Mouse (Mus musculus) hindbrain, embryonic 16.5 days (tissue): ENCODE measurements around the gene Arhgef3. TPM values are rescaled to one million over a fixed set of nuclear protein-coding genes. Genes with fewer than 3 reads are reported as not detected.

Source experiments
- ATAC-seq: fragments of 200-750 bp; cut with Nextera tagmentation; 2 replicates; pipeline ENCODE4 v1.8.0; 2017; ENCODE audit warnings: moderate TSS enrichment, moderate library complexity
- H3K27ac ChIP-seq: fragments of 300-500 bp; sonication (generic); 2 replicates; pipeline ENCODE4 v1.5.1; 2014; ENCODE audit warnings: low read depth, mild to moderate bottlenecking, control low read depth, low read length, moderate library complexity
- H3K27me3 ChIP-seq: fragments of 300-500 bp; sonication (generic); replicated peaks from 2 replicates; pipeline ENCODE4 v1.6.1; 2014; ENCODE audit warnings: low read length; ENCODE audit not compliant: control insufficient read depth, insufficient read depth
- H3K36me3 ChIP-seq: fragments of 300-500 bp; sonication (generic); 2 replicates; pipeline ENCODE4 v1.6.1; 2014; ENCODE audit warnings: mild to moderate bottlenecking, low read length, moderate library complexity, mixed read lengths; ENCODE audit not compliant: control insufficient read depth, insufficient read depth
- H3K4me1 ChIP-seq: fragments of 300-500 bp; sonication (generic); 2 replicates; pipeline ENCODE4 v1.6.1; 2014; ENCODE audit warnings: low read depth, low read length; ENCODE audit not compliant: control insufficient read depth, insufficient read depth
- H3K4me2 ChIP-seq: fragments of 300-500 bp; sonication (generic); 2 replicates; pipeline ENCODE4 v1.6.1; 2014; ENCODE audit warnings: mild to moderate bottlenecking, low read length, control low read depth, moderate library complexity
- H3K4me3 ChIP-seq: fragments of 300-500 bp; sonication (generic); 2 replicates; pipeline ENCODE4 v1.5.1; 2014; ENCODE audit warnings: mild to moderate bottlenecking, low read length, control low read depth, moderate library complexity
- H3K9ac ChIP-seq: fragments of 300-500 bp; sonication (generic); 2 replicates; pipeline ENCODE4 v1.6.1; 2014; ENCODE audit warnings: low read depth, mild to moderate bottlenecking, control low read depth, low read length, moderate library complexity
- H3K9me3 ChIP-seq: fragments of 300-500 bp; sonication (generic); 2 replicates; pipeline ENCODE4 v1.6.1; 2014; ENCODE audit warnings: mild to moderate bottlenecking, low read length, moderate library complexity; ENCODE audit not compliant: control insufficient read depth
- WGBS: fragments of 180-500 bp; shearing (Covaris S2); extraction: QIAGEN DNeasy Blood & Tissue Kit; methylation state at CpG from one replicate; pipeline ENCODE4 v1.1.7; 2014; 5-methylcytosine and 5-hydroxymethylcytosine counted together
- polyA plus RNA-seq: library from polyadenylated mRNA; unstranded; fragments of >200 nt; fragmentation: Nextera tagmentation; extraction: Ambion mirVana; gene quantifications from 2 replicates; pipeline ENCODE4 v1.2.1, GENCODE M21; 2015

Gene Arhgef3
- polyA plus RNA-seq, 1 experiment from 2014 or later, result 18.4 TPM

GRCm38 (mm10) chr14:27304408-27304807 is 189.7 kb downstream of the Arhgef3 start:
- no peak overlapping the region for H3K4me2 ChIP-seq
- no peaks in the 10 kb centered on the region for H3K36me3 ChIP-seq
- H3K27me3 ChIP-seq, result no peaks in the 10 kb centered on the region
- H3K9ac ChIP-seq, result no peak overlapping the region
- no peaks in the 10 kb centered on the region for H3K4me1 ChIP-seq
- no peak for ATAC-seq
- no peaks in the 10 kb centered on the region for H3K9me3 ChIP-seq
- WGBS, result 78% methylated on average over 4 of the region's 4 CpGs
- H3K4me3 ChIP-seq, result no peak overlapping the region
- H3K27ac ChIP-seq, result no peak overlapping the region

GRCm38 (mm10) chr14:27308761-27309160 is 194.1 kb downstream of the Arhgef3 start:
- no peak for ATAC-seq

GRCm38 (mm10) chr14:27310559-27311242 is 196.0 kb downstream of the Arhgef3 start:
- H3K27ac ChIP-seq, result no peak overlapping the region
- no peak for ATAC-seq
- H3K36me3 ChIP-seq, result no peaks in the 10 kb centered on the region
- H3K27me3 ChIP-seq, result no peaks in the 10 kb centered on the region
- H3K4me2 ChIP-seq, result no peak overlapping the region
- no peak overlapping the region for H3K9ac ChIP-seq
- H3K4me3 ChIP-seq, result no peak overlapping the region
- 85% methylated on average over 4 of the region's 4 CpGs for WGBS
- no peaks in the 10 kb centered on the region for H3K4me1 ChIP-seq
- no peaks in the 10 kb centered on the region for H3K9me3 ChIP-seq

More at GRCm38 (mm10) chr14:27308761-27309160, 194.1 kb downstream of the Arhgef3 start:
- no peak overlapping the region for H3K4me3 ChIP-seq
- 73% methylated on average over 3 of the region's 3 CpGs for WGBS
- no peaks in the 10 kb centered on the region for H3K36me3 ChIP-seq
- no peak overlapping the region for H3K4me2 ChIP-seq
- no peak overlapping the region for H3K9ac ChIP-seq
- no peaks in the 10 kb centered on the region for H3K9me3 ChIP-seq
- H3K27me3 ChIP-seq, result no peaks in the 10 kb centered on the region
- no peaks in the 10 kb centered on the region for H3K4me1 ChIP-seq
- H3K27ac ChIP-seq, result no peak overlapping the region

GRCm38 (mm10) chr14:27312380-27312779 is 197.7 kb downstream of the Arhgef3 start:
- no peak for ATAC-seq
- Histone ChIP-seq H3K27ac (no peak overlapping the region), H3K4me1 (no peaks in the 10 kb centered on the region), H3K36me3 (no peaks in the 10 kb centered on the region), H3K9me3 (no peaks in the 10 kb centered on the region), H3K27me3 (no peaks in the 10 kb centered on the region), H3K4me3 (no peak overlapping the region), H3K4me2 (no peak overlapping the region), H3K9ac (no peak overlapping the region)
- 100% methylated on average over 1 of the region's 1 CpGs for WGBS

GRCm38 (mm10) chr14:27315737-27316136 is 201.0 kb downstream of the Arhgef3 start:
- no peak overlapping the region for H3K4me2 ChIP-seq
- no peak for ATAC-seq
- no peak overlapping the region for H3K27ac ChIP-seq
- H3K9ac ChIP-seq, result no peak overlapping the region
- H3K27me3 ChIP-seq, result no peaks in the 10 kb centered on the region
- H3K4me3 ChIP-seq, result no peak overlapping the region
- no peaks in the 10 kb centered on the region for H3K4me1 ChIP-seq
- 87% methylated on average over 6 of the region's 6 CpGs for WGBS
- H3K36me3 ChIP-seq, result no peaks in the 10 kb centered on the region
- no peaks in the 10 kb centered on the region for H3K9me3 ChIP-seq

- WGBS, result 79% methylated on average over 8 of the region's 8 CpGs
- no peaks in the 10 kb centered on the region for H3K4me1 ChIP-seq
- no peak overlapping the region for H3K9ac ChIP-seq
- H3K9me3 ChIP-seq, result no peaks in the 10 kb centered on the region
- H3K4me3 ChIP-seq, result no peak overlapping the region
- H3K27me3 ChIP-seq, result no peaks in the 10 kb centered on the region
- H3K4me2 ChIP-seq, result no peak overlapping the region
- ATAC-seq, result no peak
- no peaks in the 10 kb centered on the region for H3K36me3 ChIP-seq
- no peak overlapping the region for H3K27ac ChIP-seq
Measured at GRCm38 (mm10) chr14:27317146-27317545, 202.4 kb downstream of the Arhgef3 start.

GRCm38 (mm10) chr14:27319386-27319785 is 204.7 kb downstream of the Arhgef3 start:
- H3K27me3 ChIP-seq, result no peaks in the 10 kb centered on the region
- 65% methylated on average over 7 of the region's 7 CpGs for WGBS
- no peaks in the 10 kb centered on the region for H3K36me3 ChIP-seq
- H3K4me2 ChIP-seq, result no peak overlapping the region
- H3K27ac ChIP-seq, result no peak overlapping the region
- no peak for ATAC-seq
- H3K4me3 ChIP-seq, result no peak overlapping the region
- H3K9me3 ChIP-seq, result no peaks in the 10 kb centered on the region
- no peaks in the 10 kb centered on the region for H3K4me1 ChIP-seq
- H3K9ac ChIP-seq, result no peak overlapping the region

- no peak for ATAC-seq
- no peaks in the 10 kb centered on the region for H3K9me3 ChIP-seq
- H3K4me3 ChIP-seq, result no peak overlapping the region
- H3K4me1 ChIP-seq, result no peaks in the 10 kb centered on the region
- no peak overlapping the region for H3K27ac ChIP-seq
- WGBS, result 89% methylated on average over 4 of the region's 4 CpGs
- H3K36me3 ChIP-seq, result no peaks in the 10 kb centered on the region
- H3K27me3 ChIP-seq, result no peaks in the 10 kb centered on the region
- no peak overlapping the region for H3K9ac ChIP-seq
- no peak overlapping the region for H3K4me2 ChIP-seq
Measured at GRCm38 (mm10) chr14:27322041-27322440, 207.3 kb downstream of the Arhgef3 start.

- Histone ChIP-seq H3K27me3 (no peaks in the 10 kb centered on the region), H3K4me1 (no peaks in the 10 kb centered on the region), H3K9me3 (no peaks in the 10 kb centered on the region), H3K4me2 (no peak overlapping the region), H3K36me3 (no peaks in the 10 kb centered on the region), H3K9ac (no peak overlapping the region), H3K4me3 (no peak overlapping the region), H3K27ac (no peak overlapping the region)
- ATAC-seq, result no peak
- WGBS, result 78% methylated on average over 7 of the region's 7 CpGs
Measured at GRCm38 (mm10) chr14:27324689-27325088, 210.0 kb downstream of the Arhgef3 start.
